ENCODE assay signal across 26 mouse cellular contexts in genomic region chr13:47056781-47057180, GRCm38 (mm10). TPM values are rescaled to one million over a fixed set of nuclear protein-coding genes. Genes with fewer than 3 reads are reported as not detected.
DNase-seq lines count a peak whose midpoint lies in the region; ATAC-seq and TF ChIP-seq lines count a peak whose summit lies in the region.
"Had no signal": no experiment of that assay in that cellular context is flagged by ENCODE, and none has a peak within 500 bp of the region (broad histone marks: within the 10 kb centered on the region; RNA-seq: fewer than 3 reads in every experiment).

No protein-coding gene starts in this region.

- TF ChIP-seq POLR2A in thymus, adult 2 months (IDR thresholded peaks at IDR 0.05; ENCODE audit: control insufficient read depth, extremely low read depth, insufficient read depth, low read length, poor library complexity): no peak

- H3K4me1 ChIP-seq in thymus, adult 2 months (replicated peaks; ENCODE audit: control insufficient read depth, insufficient read depth, low read length): peaks cover 20% of the 10 kb centered on the region
- no peaks in the 10 kb centered on the region for H3K4me1 ChIP-seq in hindbrain, postnatal 0 days (ENCODE audit: insufficient read depth, low read length)
- no peaks in the 10 kb centered on the region for H3K4me1 ChIP-seq in neural tube, embryonic 15.5 days

- no peaks in the 10 kb centered on the region for H3K9me3 ChIP-seq in hindbrain, postnatal 0 days (ENCODE audit: low read length)
- no peaks in the 10 kb centered on the region for H3K9me3 ChIP-seq in neural tube, embryonic 15.5 days (replicated peaks)
- H3K9me3 ChIP-seq: forebrain, embryonic 10.5 days; forebrain, embryonic 13.5 days; hindbrain, embryonic 12.5 days had no signal

- WGBS in thymus, adult 2 months: 17% methylated on average over 5 of the region's 5 CpGs
- WGBS in hindbrain, postnatal 0 days: 93% methylated on average over 5 of the region's 5 CpGs
- 86% methylated on average over 5 of the region's 5 CpGs for WGBS in neural tube, embryonic 15.5 days

- ATAC-seq in granulocyte monocyte progenitor cell, adult 5-6 weeks (replicated peaks; ENCODE audit: poor library complexity, severe bottlenecking): 0 out of 2 replicates have a peak, but pooled peaks have one; percentile 17
- no peak for ATAC-seq in hindbrain, postnatal 0 days
- ATAC-seq in neural tube, embryonic 15.5 days (ENCODE audit: low FRiP score): no peak
- ATAC-seq: CD4-positive, CD25-positive, alpha-beta regulatory T cell, adult 4 months; forebrain, embryonic 13.5 days; forebrain, embryonic 16.5 days; hindbrain, embryonic 16.5 days; inflammation-experienced regulatory T-cells, adult 6 months had no signal

- no peaks in the 10 kb centered on the region for H3K27me3 ChIP-seq in thymus, adult 2 months (ENCODE audit: control insufficient read depth, insufficient read depth, low read length)
- no peaks in the 10 kb centered on the region for H3K27me3 ChIP-seq in hindbrain, postnatal 0 days (ENCODE audit: insufficient read depth, low read length)
- H3K27me3 ChIP-seq in neural tube, embryonic 15.5 days (replicated peaks): no peaks in the 10 kb centered on the region
- H3K27me3 ChIP-seq: forebrain, embryonic 13.5 days; hindbrain, embryonic 12.5 days had no signal

- intact Hi-C loops in heart, postnatal 25 days (cut with DNase I): no loop called here

- H3K9ac ChIP-seq in hindbrain, postnatal 0 days (replicated peaks; ENCODE audit: low read length): no peak overlapping the region
- H3K9ac ChIP-seq in neural tube, embryonic 15.5 days (replicated peaks): no peak overlapping the region
- H3K9ac ChIP-seq: forebrain, embryonic 13.5 days; hindbrain, embryonic 12.5 days had no signal

- H3K4me3 ChIP-seq in thymus, adult 2 months (ENCODE audit: control insufficient read depth, insufficient read depth, low read length): no peak overlapping the region
- no peak overlapping the region for H3K4me3 ChIP-seq in hindbrain, postnatal 0 days (ENCODE audit: low read length)
- no peak overlapping the region for H3K4me3 ChIP-seq in neural tube, embryonic 15.5 days (replicated peaks)
- H3K4me3 ChIP-seq: forebrain, embryonic 10.5 days; forebrain, embryonic 13.5 days; hindbrain, embryonic 12.5 days had no signal

- DNase-seq in thymus, adult 2 months: peak; percentile 44
- DNase-seq in thymus, postnatal 14 days: peak; percentile 66
- DNase-seq in thymus, postnatal 4 days: peak; percentile 53
- DNase-seq in left cerebral cortex, adult 11 months (ENCODE audit: low spot score): no peak
- no peak for DNase-seq in hindbrain, postnatal 0 days (ENCODE audit: low spot score)
- DNase-seq in heart, postnatal 25 days (ENCODE audit: low spot score): no peak
- DNase-seq: adrenal gland, adult 8-10 months; adrenal gland, postnatal 25 days; cerebellum, adult 2 months; cerebellum, adult 9-11 months; cerebellum, postnatal 25 days; gastrocnemius, postnatal 10 days; gastrocnemius, postnatal 36 days; heart, adult 11 months; heart, postnatal 36 days had no signal

- no peak for TF ChIP-seq CTCF in thymus, adult 2 months (IDR thresholded peaks at IDR 0.05; ENCODE audit: borderline replicate concordance, control insufficient read depth, extremely low read depth, insufficient read depth, low read length, poor library complexity)
- no peak for TF ChIP-seq CTCF in hindbrain, postnatal 0 days (IDR thresholded peaks at IDR 0.05; ENCODE audit: low read depth)

- no peak overlapping the region for H3K4me2 ChIP-seq in hindbrain, postnatal 0 days (ENCODE audit: low read depth, low read length)
- H3K4me2 ChIP-seq in neural tube, embryonic 15.5 days: no peak overlapping the region
- H3K4me2 ChIP-seq: forebrain, embryonic 13.5 days; heart, embryonic 11.5 days; hindbrain, embryonic 12.5 days had no signal

- H3K36me3 ChIP-seq in thymus, adult 2 months (ENCODE audit: control insufficient read depth, insufficient read depth, low read length): peaks cover 34% of the 10 kb centered on the region
- H3K36me3 ChIP-seq in hindbrain, postnatal 0 days (ENCODE audit: insufficient read depth, low read length): peaks cover 32% of the 10 kb centered on the region
- peaks cover 75% of the 10 kb centered on the region for H3K36me3 ChIP-seq in neural tube, embryonic 15.5 days

- peak overlapping the region; percentile 87 for H3K27ac ChIP-seq in thymus, adult 2 months (ENCODE audit: control insufficient read depth, insufficient read depth, low read length)
- H3K27ac ChIP-seq in hindbrain, postnatal 0 days: no peak overlapping the region
- no peak overlapping the region for H3K27ac ChIP-seq in neural tube, embryonic 15.5 days (replicated peaks)
- H3K27ac ChIP-seq: forebrain, embryonic 10.5 days; forebrain, embryonic 13.5 days; hindbrain, embryonic 12.5 days had no signal

RNA-seq across cellular contexts. Expression of gene Tpmt, which starts 12.2 kb away (rescaled TPM):
- total RNA-seq in granulocyte monocyte progenitor cell, adult 5-6 weeks (2014; fragmentation: Nextera tagmentation): 1.5 and 9.1 TPM in 2 replicates
- total RNA-seq in granulocyte monocyte progenitor cell, adult 5-6 weeks (2017): 2.3 and 9.8 TPM in 2 replicates
- polyA plus RNA-seq in thymus, adult 2 months (2012; rRNA removed): 2.1 and 3.1 TPM in 2 replicates
- total RNA-seq in hindbrain, postnatal 0 days (2014; rRNA removed): 12.1 and 58.2 TPM in 2 replicates
- 14.4 and 14.7 TPM in 2 replicates for polyA plus RNA-seq in hindbrain, postnatal 0 days (2015; fragmentation: Nextera tagmentation; extraction: Ambion mirVana)
- 17.3 and 17.8 TPM in 2 replicates for polyA plus RNA-seq in neural tube, embryonic 15.5 days (2015; fragmentation: Nextera tagmentation; extraction: Ambion mirVana)
- total RNA-seq in heart, postnatal 25 days (2021): 1 to 10 TPM; 4.9 to 6.0 TPM

RNA-seq across cellular contexts. Expression of gene Kdm1b, which starts 13.5 kb away (rescaled TPM):
- total RNA-seq in granulocyte monocyte progenitor cell, adult 5-6 weeks (2014; fragmentation: Nextera tagmentation): 7.3 and 11.2 TPM in 2 replicates
- total RNA-seq in granulocyte monocyte progenitor cell, adult 5-6 weeks (2017): 8.2 and 11.4 TPM in 2 replicates
- 23.6 and 25.2 TPM in 2 replicates for polyA plus RNA-seq in thymus, adult 2 months (2012; rRNA removed)
- 20.5 and 21.9 TPM in 2 replicates for total RNA-seq in hindbrain, postnatal 0 days (2014; rRNA removed)
- polyA plus RNA-seq in hindbrain, postnatal 0 days (2015; fragmentation: Nextera tagmentation; extraction: Ambion mirVana): 10.7 and 11.9 TPM in 2 replicates
- polyA plus RNA-seq in neural tube, embryonic 15.5 days (2015; fragmentation: Nextera tagmentation; extraction: Ambion mirVana): 13.6 and 15.4 TPM in 2 replicates
- 10 to 100 TPM in 1 of 2 experiments, 1 to 10 TPM in 1; 8.2 to 10.4 TPM for total RNA-seq in heart, postnatal 25 days (2021)

RNA-seq across cellular contexts. Expression of gene Nhlrc1, which starts 42.1 kb away (rescaled TPM):
- 1.6 and 1.7 TPM in 2 replicates for total RNA-seq in granulocyte monocyte progenitor cell, adult 5-6 weeks (2014; fragmentation: Nextera tagmentation)
- total RNA-seq in granulocyte monocyte progenitor cell, adult 5-6 weeks (2017): 2.1 and 4.3 TPM in 2 replicates
- 1.3 and 1.7 TPM in 2 replicates for polyA plus RNA-seq in thymus, adult 2 months (2012; rRNA removed)
- 15.1 and 22.4 TPM in 2 replicates for total RNA-seq in hindbrain, postnatal 0 days (2014; rRNA removed)
- 13.0 and 14.1 TPM in 2 replicates for polyA plus RNA-seq in hindbrain, postnatal 0 days (2015; fragmentation: Nextera tagmentation; extraction: Ambion mirVana)
- polyA plus RNA-seq in neural tube, embryonic 15.5 days (2015; fragmentation: Nextera tagmentation; extraction: Ambion mirVana): 13.3 and 16.7 TPM in 2 replicates
- 1 to 10 TPM; 5.6 to 6.2 TPM for total RNA-seq in heart, postnatal 25 days (2021)
- total RNA-seq: MEL had no signal

RNA-seq across cellular contexts. Expression of gene Dek, which starts 49.2 kb away (rescaled TPM):
- 263 and 303 TPM in 2 replicates for total RNA-seq in granulocyte monocyte progenitor cell, adult 5-6 weeks (2014; fragmentation: Nextera tagmentation)
- total RNA-seq in granulocyte monocyte progenitor cell, adult 5-6 weeks (2017): 597 and 629 TPM in 2 replicates
- polyA plus RNA-seq in thymus, adult 2 months (2012; rRNA removed): 50.4 and 109 TPM in 2 replicates
- 42.2 and 60.5 TPM in 2 replicates for total RNA-seq in hindbrain, postnatal 0 days (2014; rRNA removed)
- 131 and 136 TPM in 2 replicates for polyA plus RNA-seq in hindbrain, postnatal 0 days (2015; fragmentation: Nextera tagmentation; extraction: Ambion mirVana)
- polyA plus RNA-seq in neural tube, embryonic 15.5 days (2015; fragmentation: Nextera tagmentation; extraction: Ambion mirVana): 107 and 142 TPM in 2 replicates
- total RNA-seq in heart, postnatal 25 days (2021): 10 to 100 TPM; 30.5 to 37.1 TPM

Comparison
In these comparisons a context has a peak if more than half of its experiments do, and no peak if none do; other contexts are left out.
1. DNase-seq: peak in thymus, adult 2 months (single experiment), thymus, postnatal 14 days (single experiment) and thymus, postnatal 4 days (single experiment); none in left cerebral cortex, adult 11 months (single experiment), hindbrain, postnatal 0 days (single experiment) and heart, postnatal 25 days (single experiment).